In the genomic region with DNA sequence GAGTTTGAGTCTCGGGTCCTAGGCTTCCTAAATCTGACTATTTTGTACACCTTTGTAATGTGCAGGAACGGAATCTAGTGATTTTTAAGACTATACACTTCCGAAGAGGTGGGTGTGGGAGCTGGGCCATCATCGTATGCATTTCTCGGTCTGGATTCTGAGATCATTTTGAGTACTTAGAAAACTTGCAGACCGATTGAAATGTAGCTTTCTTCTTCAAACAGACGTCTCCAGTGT, we compare ENCODE assay signal across 8 mouse cellular contexts. TPM values are rescaled to one million over a fixed set of nuclear protein-coding genes. Genes with fewer than 3 reads are reported as not detected.
DNase-seq lines count a peak whose midpoint lies in the region; ATAC-seq lines count a peak whose summit lies in the region.

A gene (plus strand): TSS at position 138 of the 237 bp plus-strand sequence.

- no peaks in the 10 kb centered on the region for H3K27me3 ChIP-seq in heart, embryonic 10.5 days (ENCODE audit: insufficient read depth, poor library complexity, severe bottlenecking)
- H3K27me3 ChIP-seq in limb, embryonic 12.5 days = no peaks in the 10 kb centered on the region
- no peaks in the 10 kb centered on the region for H3K27me3 ChIP-seq in stomach, embryonic 16.5 days (ENCODE audit: control insufficient read depth, insufficient read depth, low read length)

- H3K36me3 ChIP-seq in heart, embryonic 10.5 days = 0 out of 2 replicates have a peak, but pooled peaks cover 4% of the 10 kb centered on the region
- no peaks in the 10 kb centered on the region for H3K36me3 ChIP-seq in limb, embryonic 12.5 days
- no peaks in the 10 kb centered on the region for H3K36me3 ChIP-seq in stomach, embryonic 16.5 days (ENCODE audit: control insufficient read depth, insufficient read depth, low read length)

- WGBS in heart, embryonic 10.5 days = 3% methylated on average over 7 of the region's 7 CpGs
- 3% methylated on average over 7 of the region's 7 CpGs for WGBS in limb, embryonic 12.5 days
- 1% methylated on average over 7 of the region's 7 CpGs for WGBS in stomach, embryonic 16.5 days

- no peak for DNase-seq in heart, embryonic 10.5 days (ENCODE audit: low spot score)
- no peak for DNase-seq in heart, postnatal 4 days
- peak; percentile 6 for DNase-seq in thymus, postnatal 14 days
- DNase-seq in thymus, postnatal 0 days (ENCODE audit: low spot score) = no peak
- DNase-seq in adrenal gland, postnatal 4 days (ENCODE audit: low spot score in 2 of 2) = no peak

- peak within 1 kb of the TSS; percentile 98 for H3K9ac ChIP-seq in limb, embryonic 12.5 days (replicated peaks)
- H3K9ac ChIP-seq in stomach, embryonic 16.5 days (ENCODE audit: low read length) = peak within 1 kb of the TSS; percentile 99

- peaks cover 12% of the 10 kb centered on the region for H3K4me1 ChIP-seq in heart, embryonic 10.5 days
- H3K4me1 ChIP-seq in limb, embryonic 12.5 days (replicated peaks) = peaks cover 20% of the 10 kb centered on the region
- peaks cover 4% of the 10 kb centered on the region; the same call in 1 of the 2 replicates for H3K4me1 ChIP-seq in stomach, embryonic 16.5 days (ENCODE audit: control insufficient read depth, insufficient read depth, low read length)

- no peaks in the 10 kb centered on the region for H3K9me3 ChIP-seq in heart, embryonic 10.5 days
- no peaks in the 10 kb centered on the region for H3K9me3 ChIP-seq in limb, embryonic 12.5 days
- no peaks in the 10 kb centered on the region; the same call in 1 of the 2 replicates for H3K9me3 ChIP-seq in stomach, embryonic 16.5 days (replicated peaks; ENCODE audit: control insufficient read depth, low read length)

- H3K4me3 ChIP-seq in heart, embryonic 10.5 days = peak within 1 kb of the TSS; percentile 98
- H3K4me3 ChIP-seq in limb, embryonic 12.5 days (replicated peaks) = peak within 1 kb of the TSS; percentile 94
- peak within 1 kb of the TSS; percentile 97 for H3K4me3 ChIP-seq in stomach, embryonic 16.5 days (replicated peaks; ENCODE audit: low read length)

- H3K27ac ChIP-seq in heart, embryonic 10.5 days = peak within 1 kb of the TSS; percentile 100
- peak within 1 kb of the TSS; percentile 100 for H3K27ac ChIP-seq in limb, embryonic 12.5 days
- H3K27ac ChIP-seq in stomach, embryonic 16.5 days (ENCODE audit: low read length) = peak within 1 kb of the TSS; percentile 100

- no peak for ATAC-seq in limb, embryonic 12.5 days (ENCODE audit: insufficient number of reproducible peaks, insufficient read depth, low FRiP score, low TSS enrichment, low read depth)
- no peak for ATAC-seq in stomach, embryonic 16.5 days (ENCODE audit: insufficient read depth, low FRiP score)
- ATAC-seq in erythroid progenitor cell, adult 5-6 weeks (replicated peaks; ENCODE audit: low FRiP score, poor library complexity, severe bottlenecking) = no peak

- H3K4me2 ChIP-seq in limb, embryonic 12.5 days = peak within 1 kb of the TSS; percentile 73
- peak within 1 kb of the TSS; percentile 82 for H3K4me2 ChIP-seq in stomach, embryonic 16.5 days (ENCODE audit: low read depth, low read length)

RNA-seq across cellular contexts. Expression of the gene that starts here (rescaled TPM):
- polyA plus RNA-seq in heart, embryonic 10.5 days (2016; fragmentation: Nextera tagmentation; extraction: Ambion mirVana) = 3.2 and 3.8 TPM in 2 replicates
- 1 to 10 TPM in 1 of 2 experiments, under 1 TPM in 1; 0.81 to 1.8 TPM for total RNA-seq in heart, postnatal 4 days (2021)
- 6.7 and 7.2 TPM in 2 replicates for polyA plus RNA-seq in thymus, postnatal 0 days (2015; fragmentation: Nextera tagmentation; extraction: Ambion mirVana)
- polyA plus RNA-seq in limb, embryonic 12.5 days (2016; fragmentation: Nextera tagmentation; extraction: Ambion mirVana) = 6.1 and 8.4 TPM in 2 replicates
- 5.3 and 6.3 TPM in 2 replicates for polyA plus RNA-seq in stomach, embryonic 16.5 days (2015; fragmentation: Nextera tagmentation; extraction: Ambion mirVana)
- total RNA-seq in adrenal gland, postnatal 4 days (2021) = 1 to 10 TPM; 4.5 to 4.8 TPM
- total RNA-seq in erythroid progenitor cell, adult 5-6 weeks (2015; ENCODE audit: low replicate concordance) = 4.6 TPM in 1 of 2 replicates, not detected in the other
- total RNA-seq in erythroid progenitor cell, adult 5-6 weeks (2017; ENCODE audit: low replicate concordance) = 0.51 and 6.3 TPM in 2 replicates
